ENCODE assay signal across 8 mouse cellular contexts in genomic region chr7:65155628-65156513, GRCm38 (mm10). TPM values are rescaled to one million over a fixed set of nuclear protein-coding genes. Genes with fewer than 3 reads are reported as not detected.
DNase-seq lines count a peak whose midpoint lies in the region; ATAC-seq and TF ChIP-seq lines count a peak whose summit lies in the region.

No protein-coding gene starts in this region.

- H3K4me3 ChIP-seq in embryonic facial prominence, embryonic 12.5 days = peak overlapping the region; percentile 62
- peak overlapping the region; percentile 58 for H3K4me3 ChIP-seq in midbrain, embryonic 11.5 days (ENCODE audit: low read depth, low read length)
- H3K4me3 ChIP-seq in stomach, postnatal 0 days (ENCODE audit: low read depth, low read length) = peak overlapping the region; percentile 53

- peak overlapping the region; percentile 23; the same call in 1 of the 2 replicates for H3K27ac ChIP-seq in embryonic facial prominence, embryonic 12.5 days
- H3K27ac ChIP-seq in midbrain, embryonic 11.5 days (ENCODE audit: low read depth, low read length) = peak overlapping the region; percentile 51; the same call in 1 of the 2 replicates
- no peak overlapping the region for H3K27ac ChIP-seq in stomach, postnatal 0 days (replicated peaks)

- DNase-seq in adrenal gland, adult 2 months = peak; percentile 34
- DNase-seq in adrenal gland, adult 8-10 months = no peak
- peak; percentile 81 for DNase-seq in ZHBTc4 (ENCODE audit: low read depth, low spot score)
- DNase-seq in heart, postnatal 36 days = peak; percentile 2 to 5
- peak; percentile 14 to 70 for DNase-seq in left cerebral cortex, postnatal 10 days (ENCODE audit: extremely low spot score in 1 of 2, low spot score in 2 of 2)
- peak; percentile 97 for DNase-seq in midbrain, embryonic 11.5 days (ENCODE audit: low spot score, missing footprints)
- DNase-seq in stomach, postnatal 0 days (ENCODE audit: low spot score) = peak; percentile 43

- no peak for TF ChIP-seq CTCF in stomach, postnatal 0 days (IDR thresholded peaks at IDR 0.05; ENCODE audit: low read depth)

- peak overlapping the region; percentile 69 for H3K9ac ChIP-seq in embryonic facial prominence, embryonic 12.5 days
- H3K9ac ChIP-seq in midbrain, embryonic 11.5 days (ENCODE audit: low read length) = peak overlapping the region; percentile 68
- no peak overlapping the region; the same call in 1 of the 2 replicates for H3K9ac ChIP-seq in stomach, postnatal 0 days (ENCODE audit: low read length)

- under 1% methylated on average over 119 of the region's 122 CpGs for WGBS in embryonic facial prominence, embryonic 12.5 days
- under 1% methylated on average over 66 of the region's 122 CpGs for WGBS in midbrain, embryonic 11.5 days
- WGBS in stomach, postnatal 0 days = under 1% methylated on average over 105 of the region's 122 CpGs

- no peaks in the 10 kb centered on the region for H3K36me3 ChIP-seq in embryonic facial prominence, embryonic 12.5 days
- H3K36me3 ChIP-seq in midbrain, embryonic 11.5 days (ENCODE audit: control insufficient read depth, insufficient read depth, low read length) = no peaks in the 10 kb centered on the region
- no peaks in the 10 kb centered on the region for H3K36me3 ChIP-seq in stomach, postnatal 0 days (ENCODE audit: control insufficient read depth, insufficient read depth, low read length)

- peaks cover 40% of the 10 kb centered on the region for H3K27me3 ChIP-seq in embryonic facial prominence, embryonic 12.5 days
- H3K27me3 ChIP-seq in midbrain, embryonic 11.5 days (ENCODE audit: control insufficient read depth, insufficient read depth, low read length) = peaks cover 22% of the 10 kb centered on the region
- H3K27me3 ChIP-seq in stomach, postnatal 0 days (ENCODE audit: control insufficient read depth, insufficient read depth, low read length) = peaks cover 8% of the 10 kb centered on the region; the same call in 1 of the 2 replicates

- H3K9me3 ChIP-seq in embryonic facial prominence, embryonic 12.5 days = no peaks in the 10 kb centered on the region
- no peaks in the 10 kb centered on the region for H3K9me3 ChIP-seq in midbrain, embryonic 11.5 days (ENCODE audit: control insufficient read depth, low read length)
- no peaks in the 10 kb centered on the region for H3K9me3 ChIP-seq in stomach, postnatal 0 days (ENCODE audit: control insufficient read depth, low read length)

- no peaks in the 10 kb centered on the region for H3K4me1 ChIP-seq in embryonic facial prominence, embryonic 12.5 days
- peaks cover 7% of the 10 kb centered on the region; the same call in 1 of the 2 replicates for H3K4me1 ChIP-seq in midbrain, embryonic 11.5 days (ENCODE audit: control insufficient read depth, insufficient read depth, low read length)
- no peaks in the 10 kb centered on the region; the same call in 1 of the 2 replicates for H3K4me1 ChIP-seq in stomach, postnatal 0 days (replicated peaks; ENCODE audit: control insufficient read depth, insufficient read depth)

- ATAC-seq in embryonic facial prominence, embryonic 12.5 days (ENCODE audit: insufficient number of reproducible peaks, insufficient read depth, low FRiP score, low TSS enrichment) = peak; percentile 78
- peak; percentile 83 for ATAC-seq in midbrain, embryonic 11.5 days (ENCODE audit: low FRiP score)
- peak; percentile 65 for ATAC-seq in stomach, postnatal 0 days (ENCODE audit: low FRiP score, low TSS enrichment)

- intact Hi-C loops in heart, postnatal 36 days (cut with DNase I) = no loop called here
- intact Hi-C loops in left cerebral cortex, postnatal 10 days (cut with DNase I) = loop anchor here (5.0 to 10.0 kb wide), 3 partner anchors 84 to 489 kb away; partner anchors contain the start of genes Nsmce3 and Tarsl2

- H3K4me2 ChIP-seq in embryonic facial prominence, embryonic 12.5 days (replicated peaks) = peak overlapping the region; percentile 99
- H3K4me2 ChIP-seq in midbrain, embryonic 11.5 days = peak overlapping the region; percentile 97
- H3K4me2 ChIP-seq in stomach, postnatal 0 days (replicated peaks; ENCODE audit: low read depth) = peak overlapping the region; percentile 93

- TF ChIP-seq EP300 in stomach, postnatal 0 days (optimal IDR thresholded peaks at IDR 0.05) = no peak

RNA-seq across cellular contexts. Expression of gene Fam189a1, which starts 0.5 kb away (rescaled TPM):
- total RNA-seq in adrenal gland, adult 2 months (2021) = 1 to 10 TPM in 1 of 2 experiments, under 1 TPM in 1; 0.37 to 1.3 TPM
- polyA plus RNA-seq in adrenal gland, adult 2 months (2012; rRNA removed) = 1.9 and 2.2 TPM in 2 replicates
- under 1 TPM; 0.41 to 0.95 (median 0.48) TPM for total RNA-seq in adrenal gland, adult 8-10 months (2022)
- polyA plus RNA-seq in embryonic facial prominence, embryonic 12.5 days (2016; fragmentation: Nextera tagmentation; extraction: Ambion mirVana) = 2.9 and 3.6 TPM in 2 replicates
- not detected for total RNA-seq in heart, postnatal 36 days (2021)
- total RNA-seq in left cerebral cortex, postnatal 10 days (2021) = 10 to 100 TPM; 52.2 to 59.0 TPM
- 2.2 and 3.4 TPM in 2 replicates for polyA plus RNA-seq in midbrain, embryonic 11.5 days (2014; fragmentation: Nextera tagmentation; extraction: Ambion mirVana)
- polyA plus RNA-seq in stomach, postnatal 0 days (2015; fragmentation: Nextera tagmentation; extraction: Ambion mirVana) = 0.23 and 0.25 TPM in 2 replicates

Comparison
In these comparisons a context has a peak if more than half of its experiments do, and no peak if none do; other contexts are left out.
1. RNA of gene Fam189a1, which starts 0.5 kb away (total RNA-seq): 52.2 to 59.0 TPM in left cerebral cortex, postnatal 10 days; 0.37 to 1.3 TPM in adrenal gland, adult 2 months, 0.41 to 0.95 TPM in adrenal gland, adult 8-10 months and not detected in heart, postnatal 36 days; every median in the first group is over 10 times any median in the second.
2. Peak in every context shown above with its lines, with median percentiles within 50 percentile points of each other: ATAC-seq, H3K4me2 ChIP-seq and H3K4me3 ChIP-seq.